Mouse (Mus musculus) heart, postnatal 4 days (tissue): ENCODE measurements around the gene Aldh3a1. TPM values are rescaled to one million over a fixed set of nuclear protein-coding genes. Genes with fewer than 3 reads are reported as not detected.
A peak's percentile ranks its signal among the peaks of the same experiment; 100 is the strongest.

ENCODE experiments used
- DNase-seq: peaks from one replicate; pipeline ENCODE4 v3.0.0; 2021
- total RNA-seq, 2 experiments: library from RNA; stranded (reverse); gene quantifications; 2 replicates each; pipeline ENCODE4 v1.2.3; 2021

The Aldh3a1 gene
- total RNA-seq, 2 experiments from 2014 or later = 0.29 to 0.31 TPM

DNA sequence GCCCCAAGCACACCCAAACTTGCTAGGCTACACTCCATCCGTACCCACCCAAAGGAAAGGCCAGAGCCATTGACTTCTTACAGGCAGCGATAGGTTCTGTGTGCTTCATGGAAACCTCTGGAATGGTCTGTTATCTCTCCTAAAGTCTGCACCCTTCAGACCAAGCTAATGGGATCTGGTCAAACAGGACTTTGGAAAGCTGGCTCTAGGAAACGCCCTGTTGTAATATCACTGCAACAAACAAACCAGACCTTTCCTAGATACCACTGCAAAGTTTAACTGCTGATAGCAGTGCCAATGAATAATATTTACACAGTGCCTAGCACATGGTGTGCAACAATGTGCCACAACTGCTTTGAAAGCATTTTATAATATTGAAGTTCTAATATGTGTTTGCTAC lies 28.7 kb downstream of the Aldh3a1 start:
- DNase-seq = no peak

DNA sequence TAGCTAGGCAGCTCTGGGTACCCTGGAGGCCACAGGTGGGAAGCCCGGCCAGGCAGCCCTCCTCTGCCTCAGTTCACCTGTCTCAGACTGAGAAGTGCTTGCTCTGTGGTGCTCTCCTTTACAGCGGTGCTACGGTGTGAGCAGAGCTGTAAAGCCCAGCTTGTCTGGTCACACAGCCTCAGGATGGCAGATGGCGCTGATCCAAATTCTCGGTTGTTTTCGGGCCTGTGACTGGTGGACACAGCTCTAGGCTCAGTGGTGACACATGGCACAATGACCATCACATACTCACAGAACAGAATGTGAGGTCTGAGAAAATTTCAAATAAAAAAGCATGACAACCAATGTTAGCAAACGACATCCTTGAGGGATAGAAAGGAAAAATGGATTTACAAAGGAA lies 37.1 kb downstream of the Aldh3a1 start:
- no peak for DNase-seq

DNA sequence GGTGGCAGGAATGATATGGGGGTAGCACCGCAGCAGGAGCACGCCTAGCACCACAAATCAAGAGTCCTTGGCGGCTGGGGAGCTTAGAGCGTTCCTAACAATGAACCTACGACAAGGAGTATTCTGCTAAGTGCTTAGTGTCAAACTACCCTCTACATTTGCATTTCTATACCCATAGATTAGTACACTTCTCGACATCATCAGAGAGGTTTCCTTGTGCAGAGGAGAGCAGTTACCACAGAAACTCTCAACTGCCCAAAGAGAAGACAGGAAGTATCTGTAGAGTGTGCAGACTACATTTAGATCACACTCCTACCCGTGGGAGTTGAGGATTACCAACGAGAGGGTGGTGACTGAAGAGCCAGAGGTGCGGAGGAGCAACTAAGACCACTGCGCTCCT lies 44.4 kb downstream of the Aldh3a1 start:
- DNase-seq = no peak

DNA sequence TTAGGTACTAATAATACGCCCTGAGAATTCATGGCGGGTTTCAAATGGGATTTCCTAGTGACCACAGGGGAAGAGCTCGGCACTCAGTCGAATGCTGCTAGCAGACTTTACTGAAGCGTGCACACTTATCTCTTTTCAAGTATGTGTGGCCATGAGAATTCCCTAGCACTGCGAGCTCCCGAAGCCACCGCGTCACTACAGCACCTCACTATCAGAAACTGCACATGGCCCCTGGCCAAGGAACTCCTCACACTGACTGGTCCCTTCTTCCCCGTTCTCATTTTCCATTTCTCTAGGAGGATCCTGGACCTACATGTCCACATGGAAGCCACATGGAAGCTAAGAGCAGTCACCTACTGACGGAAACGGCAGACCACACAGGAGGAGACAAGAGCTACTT lies 45.5 kb downstream of the Aldh3a1 start:
- DNase-seq = peak; percentile 55

DNA sequence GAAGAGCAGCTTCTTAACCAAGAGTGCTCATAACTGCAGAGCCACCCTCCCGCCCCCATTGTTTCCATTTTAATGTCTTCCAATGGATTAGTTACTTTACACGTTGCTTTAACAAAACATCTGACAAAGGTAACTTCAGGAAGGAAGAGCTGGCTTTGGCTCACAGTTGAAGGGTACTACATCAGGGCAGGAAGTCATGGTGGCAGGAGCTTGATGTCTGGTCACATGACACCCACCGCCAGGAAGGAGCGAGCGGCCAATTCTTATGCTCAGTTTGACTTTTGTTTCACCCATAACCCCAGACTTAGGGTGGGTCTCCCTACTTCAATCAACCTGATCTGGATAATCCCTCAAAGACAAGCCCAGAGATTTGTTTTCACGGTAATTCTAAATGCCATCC lies 51.8 kb downstream of the Aldh3a1 start:
- no peak for DNase-seq

DNA sequence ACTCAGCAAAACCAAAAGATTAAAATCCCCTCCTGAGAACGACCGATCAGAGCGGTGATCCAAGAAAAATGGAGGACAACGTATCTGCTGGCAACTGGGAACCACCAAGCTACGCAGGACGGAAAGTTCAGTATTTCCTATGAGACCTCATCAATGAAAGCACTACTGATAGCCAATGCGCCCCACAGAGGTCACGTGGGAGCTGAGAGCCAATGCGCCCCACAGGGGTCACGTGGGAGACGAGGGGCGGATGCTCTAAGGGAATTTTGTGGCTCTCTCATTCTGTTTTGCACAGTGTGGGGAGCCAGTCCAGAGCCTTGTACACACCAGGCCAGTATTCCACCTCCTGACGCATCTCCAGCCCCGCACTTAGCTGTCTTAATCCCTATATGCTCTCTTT lies 55.2 kb downstream of the Aldh3a1 start:
- DNase-seq = no peak

DNA sequence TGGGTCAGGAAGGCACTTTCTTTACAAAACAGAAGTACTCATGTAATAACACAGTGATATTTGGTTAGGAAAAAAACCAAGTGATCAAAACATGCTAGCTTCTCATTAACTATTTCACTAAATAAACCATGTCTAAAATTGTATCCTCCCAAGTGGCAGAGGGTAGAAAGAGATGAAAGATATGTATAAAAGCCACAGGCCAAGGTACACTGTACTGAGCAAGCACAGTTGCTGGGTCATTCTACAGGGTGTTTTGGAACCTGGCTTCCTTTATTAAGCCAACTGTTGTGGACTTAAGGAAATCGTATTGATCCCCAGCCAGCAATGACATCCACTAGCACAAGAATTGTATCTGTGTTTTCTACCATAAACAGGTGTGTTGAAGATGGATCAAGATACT lies 56.5 kb downstream of the Aldh3a1 start:
- no peak for DNase-seq

DNA sequence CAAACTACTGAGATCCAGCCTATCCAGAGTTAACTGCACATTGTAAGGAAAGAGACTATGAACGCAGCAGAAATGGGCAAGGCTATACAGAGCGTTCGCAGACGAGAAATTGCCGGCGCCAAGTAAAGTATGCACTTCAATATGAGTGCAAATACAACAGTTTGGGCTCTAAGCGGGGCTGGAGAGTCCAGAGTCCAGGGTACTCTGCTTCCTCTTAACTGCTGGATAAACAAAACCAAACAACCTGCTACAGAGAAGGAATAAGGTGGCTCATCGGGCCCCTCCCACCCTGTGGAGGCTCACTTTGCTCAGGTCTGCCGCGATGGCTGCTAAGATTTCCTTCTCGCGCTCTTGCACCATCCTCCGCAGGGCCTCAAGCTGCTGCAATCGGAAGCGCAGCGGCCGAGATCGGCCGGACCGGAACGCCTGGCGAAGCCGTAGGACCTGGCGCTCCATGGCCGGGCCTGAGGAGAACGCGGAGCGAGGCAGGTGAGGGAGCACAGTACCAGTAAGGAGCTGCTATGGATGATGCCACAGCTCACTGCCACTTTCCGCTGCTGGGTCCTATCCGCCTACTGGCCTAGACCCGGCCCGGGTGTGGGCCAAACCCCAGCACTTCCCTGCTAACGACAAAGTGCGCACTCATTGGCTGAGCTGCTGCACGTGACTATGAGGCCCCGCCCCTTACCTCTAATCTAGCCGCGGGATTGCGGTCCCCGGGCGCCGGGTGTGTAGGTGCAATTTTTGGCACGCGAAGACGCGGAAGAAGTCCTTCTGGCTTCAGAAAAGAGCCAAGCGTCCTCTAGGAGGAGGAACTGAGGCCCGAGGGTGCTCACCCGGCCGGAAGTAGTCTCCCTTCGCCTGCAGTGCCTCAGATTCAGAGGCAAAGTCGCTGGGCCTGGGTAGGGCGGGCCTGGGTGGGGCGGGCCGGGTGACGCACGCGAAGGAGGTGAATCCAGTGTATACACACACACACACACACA lies 59.5 kb downstream of the Aldh3a1 start, which contains the start of gene Aldh3a2:
Gene Aldh3a2, minus strand, starts transcription at position 914 of the 983 bp plus-strand sequence.
- peak; percentile 95 for DNase-seq

Other genes with a start within 250 kb of the Aldh3a1 start
- 10 to 100 TPM; 18.3 to 21.0 TPM for gene Kcnj12, start 185.0 kb upstream of the Aldh3a1 start, total RNA-seq
- 1 to 10 TPM in 1 of 2 experiments, under 1 TPM in 1; 0.90 to 1.0 TPM for gene Tnfrsf13b, start 80.8 kb upstream of the Aldh3a1 start, total RNA-seq
- gene Usp22, start 32.5 kb upstream of the Aldh3a1 start, total RNA-seq = 10 to 100 TPM; 65.6 to 69.4 TPM
- gene Aldh3a2, start 59.9 kb downstream of the Aldh3a1 start, total RNA-seq = 10 to 100 TPM; 43.4 to 43.6 TPM
- under 1 TPM; 0.11 to 0.12 TPM for gene Slc47a2, start 135.3 kb downstream of the Aldh3a1 start, total RNA-seq
- 10 to 100 TPM; 30.7 to 36.2 TPM for gene Slc47a1, start 170.8 kb downstream of the Aldh3a1 start, total RNA-seq
- gene Rnf112, start 246.6 kb downstream of the Aldh3a1 start, total RNA-seq = under 1 TPM; 0.14 to 0.16 TPM